Mouse (Mus musculus) intestine, postnatal 0 days (tissue): Measurements from ENCODE around the gene Tpgs1. TPM values are rescaled to one million over a fixed set of nuclear protein-coding genes. Genes with fewer than 3 reads are reported as not detected.

Source experiments
- ATAC-seq: fragments of 200-750 bp; cut with Nextera tagmentation; 2 replicates; pipeline ENCODE4 v1.8.0; 2017; ENCODE audit warnings: mild to moderate bottlenecking, moderate TSS enrichment, moderate library complexity
- H3K27ac ChIP-seq: fragments of 300-500 bp; sonication (generic); 2 replicates; pipeline ENCODE4 v1.5.1; 2014; ENCODE audit warnings: mild to moderate bottlenecking, low read depth, low read length, moderate library complexity
- H3K27me3 ChIP-seq: fragments of 300-500 bp; sonication (generic); replicated peaks from 2 replicates; pipeline ENCODE4 v1.6.1; 2014; ENCODE audit warnings: low read length, mixed read lengths; ENCODE audit not compliant: control insufficient read depth, insufficient read depth
- H3K36me3 ChIP-seq: fragments of 300-500 bp; sonication (generic); 2 replicates; pipeline ENCODE4 v1.6.1; 2014; ENCODE audit warnings: mild to moderate bottlenecking, moderate library complexity; ENCODE audit not compliant: control insufficient read depth, insufficient read depth
- H3K4me1 ChIP-seq: fragments of 300-500 bp; sonication (generic); replicated peaks from 2 replicates; pipeline ENCODE4 v1.6.1; 2014; ENCODE audit warnings: antibody characterized with exemption, low read length, mixed read lengths; ENCODE audit not compliant: control insufficient read depth, insufficient read depth
- H3K4me2 ChIP-seq: fragments of 300-500 bp; sonication (generic); replicated peaks from 2 replicates; pipeline ENCODE4 v1.6.1; 2014; ENCODE audit warnings: low read depth, mild to moderate bottlenecking, moderate library complexity
- H3K4me3 ChIP-seq: fragments of 300-500 bp; sonication (generic); 2 replicates; pipeline ENCODE4 v1.5.1; 2014; ENCODE audit warnings: low read depth, low read length
- H3K9ac ChIP-seq: fragments of 300-500 bp; sonication (generic); 2 replicates; pipeline ENCODE4 v1.6.1; 2014; ENCODE audit warnings: mild to moderate bottlenecking, low read depth, low read length
- H3K9me3 ChIP-seq: fragments of 300-500 bp; sonication (generic); 2 replicates; pipeline ENCODE4 v1.6.1; 2016; ENCODE audit warnings: mixed run types; ENCODE audit not compliant: control insufficient read depth
- CTCF ChIP-seq: sonication (generic); IDR thresholded peaks from 2 replicates; pipeline ENCODE4 v1.5.1; 2016; ENCODE audit warnings: low read depth, mild to moderate bottlenecking, control low read depth, antibody characterized with exemption, moderate library complexity
- WGBS: fragments of 180-500 bp; shearing (Covaris S2); extraction: QIAGEN DNeasy Blood & Tissue Kit; methylation state at CpG from one replicate; pipeline ENCODE4 v1.1.7; 2014; 5-methylcytosine and 5-hydroxymethylcytosine counted together
- polyA plus RNA-seq: library from polyadenylated mRNA; unstranded; fragments of >200 nt; fragmentation: Nextera tagmentation; extraction: Ambion mirVana; gene quantifications from 2 replicates; pipeline ENCODE4 v1.2.1, GENCODE M21; 2015

Gene Tpgs1
- polyA plus RNA-seq, 1 experiment from 2014 or later = 47.6 TPM

DNA sequence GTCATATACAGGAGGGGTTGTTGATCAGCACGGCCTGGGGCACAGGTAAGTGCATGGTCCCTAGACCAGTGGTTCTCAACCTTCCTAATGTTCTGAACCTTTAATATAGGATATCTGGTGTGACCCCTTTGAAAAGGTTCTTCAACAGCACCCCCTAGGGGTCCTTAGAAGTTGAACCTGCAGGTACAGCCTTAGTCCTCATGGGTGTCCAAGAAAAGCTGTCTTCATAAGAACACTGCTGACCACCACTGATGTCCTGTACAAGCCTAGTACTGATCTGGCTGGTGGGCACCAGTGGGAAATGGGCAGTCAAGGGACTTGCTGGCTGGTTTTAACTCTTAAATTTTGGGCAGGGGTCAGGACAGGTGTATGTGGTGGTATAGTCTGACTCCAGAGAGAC is 42.9 kb downstream of the Tpgs1 start:
- Histone ChIP-seq H3K36me3 (peaks cover 38% of the 10 kb centered on the region), H3K4me1 (peaks cover 5% of the 10 kb centered on the region; the same call in 1 of the 2 replicates), H3K9ac (no peak overlapping the region), H3K27me3 (peaks cover 13% of the 10 kb centered on the region), H3K4me2 (no peak overlapping the region), H3K27ac (no peak overlapping the region), H3K9me3 (no peaks in the 10 kb centered on the region), H3K4me3 (no peak overlapping the region)
- TF ChIP-seq CTCF = peak; percentile 59
- 83% methylated on average over 1 of the region's 1 CpGs for WGBS
- ATAC-seq = no peak

DNA sequence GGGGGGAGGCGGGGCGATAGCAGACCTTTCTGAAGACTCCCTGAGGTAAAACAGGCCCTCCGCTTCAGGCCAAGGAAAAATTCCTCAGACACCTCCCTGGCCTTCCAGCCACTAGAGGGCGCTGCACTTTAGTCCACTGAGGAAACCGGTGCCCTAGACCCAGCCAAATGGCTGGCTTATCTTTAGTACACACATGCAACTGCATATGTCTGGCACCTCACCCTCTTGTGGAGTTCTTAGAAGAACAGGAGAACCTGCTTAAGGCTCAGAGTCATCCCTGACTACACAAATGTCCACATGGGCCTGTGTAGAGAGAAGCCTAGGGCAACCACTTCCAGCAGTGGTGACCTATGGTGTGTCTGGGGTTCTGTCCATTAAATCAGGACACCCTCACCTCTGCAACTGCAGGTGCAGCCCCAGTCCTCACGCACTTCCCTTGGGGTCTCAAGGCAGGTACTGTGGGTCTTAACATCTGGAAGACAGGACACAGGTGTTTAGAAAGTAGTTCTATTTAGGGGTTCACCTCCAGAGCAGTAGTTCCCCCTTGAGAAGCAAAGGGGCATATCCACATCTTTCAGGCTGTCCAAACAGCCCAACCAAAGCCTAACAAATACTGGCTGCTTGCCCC is 43.4 kb downstream of the Tpgs1 start:
- Histone ChIP-seq H3K9me3 (no peaks in the 10 kb centered on the region), H3K4me3 (no peak overlapping the region), H3K4me1 (peaks cover under 1% of the 10 kb centered on the region; the same call in 1 of the 2 replicates), H3K27ac (no peak overlapping the region), H3K27me3 (peaks cover 19% of the 10 kb centered on the region), H3K4me2 (no peak overlapping the region), H3K9ac (no peak overlapping the region), H3K36me3 (peaks cover 38% of the 10 kb centered on the region)
- WGBS = 9% methylated on average over 6 of the region's 6 CpGs
- peak; percentile 42 for ATAC-seq
- TF ChIP-seq CTCF = peak; percentile 83

DNA sequence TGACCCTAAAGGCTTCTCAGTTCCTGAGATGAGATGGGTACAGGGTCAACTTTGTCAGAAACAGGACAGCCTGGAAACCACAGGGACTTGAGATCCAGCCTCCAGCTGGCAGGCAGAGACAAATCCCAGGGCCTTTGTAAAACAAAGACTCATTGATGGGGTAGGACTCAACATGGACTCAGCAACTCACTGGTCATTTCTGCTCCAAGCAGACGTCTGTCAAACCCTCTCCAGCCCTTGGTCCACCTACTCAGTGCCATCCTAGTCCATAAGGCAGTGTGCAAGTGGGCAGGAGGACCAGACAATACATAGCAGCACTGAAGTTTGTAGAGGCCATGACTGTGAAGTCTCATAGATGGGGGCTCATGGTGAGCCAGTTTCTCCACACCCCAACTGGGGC is 44.0 kb downstream of the Tpgs1 start:
- Histone ChIP-seq H3K4me3 (no peak overlapping the region), H3K27ac (no peak overlapping the region), H3K27me3 (peaks cover 24% of the 10 kb centered on the region), H3K36me3 (peaks cover 38% of the 10 kb centered on the region), H3K4me2 (no peak overlapping the region), H3K4me1 (no peaks in the 10 kb centered on the region; the same call in 1 of the 2 replicates), H3K9ac (no peak overlapping the region), H3K9me3 (no peaks in the 10 kb centered on the region)
- ATAC-seq = no peak
- 33% methylated on average over 1 of the region's 1 CpGs for WGBS
- no peak for TF ChIP-seq CTCF

DNA sequence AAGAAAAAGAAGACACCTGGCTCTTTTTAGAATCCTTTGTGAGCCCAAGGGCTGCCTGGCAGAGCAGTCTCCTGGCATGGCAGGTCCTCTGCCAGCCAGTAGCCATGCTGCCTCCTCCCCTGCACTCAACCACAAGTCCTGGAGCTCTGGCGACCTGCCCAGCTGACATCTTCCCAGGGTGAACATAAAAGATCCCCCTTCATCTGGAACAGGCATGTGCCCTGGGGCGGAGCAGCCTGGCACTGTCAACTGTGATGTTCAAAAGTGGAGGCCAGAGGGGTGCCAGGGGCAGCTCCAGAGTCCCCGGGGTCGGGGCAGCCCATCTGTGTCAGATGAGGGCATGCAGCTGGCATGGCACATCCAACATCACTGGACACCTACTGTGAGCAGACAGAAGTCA is 45.8 kb downstream of the Tpgs1 start:
- Histone ChIP-seq H3K36me3 (peaks cover 20% of the 10 kb centered on the region), H3K4me1 (no peaks in the 10 kb centered on the region; the same call in 1 of the 2 replicates), H3K4me3 (no peak overlapping the region), H3K27ac (no peak overlapping the region), H3K9ac (no peak overlapping the region), H3K27me3 (peaks cover 32% of the 10 kb centered on the region), H3K9me3 (no peaks in the 10 kb centered on the region), H3K4me2 (no peak overlapping the region)
- no peak for TF ChIP-seq CTCF
- ATAC-seq = no peak
- 69% methylated on average over 4 of the region's 4 CpGs for WGBS

DNA sequence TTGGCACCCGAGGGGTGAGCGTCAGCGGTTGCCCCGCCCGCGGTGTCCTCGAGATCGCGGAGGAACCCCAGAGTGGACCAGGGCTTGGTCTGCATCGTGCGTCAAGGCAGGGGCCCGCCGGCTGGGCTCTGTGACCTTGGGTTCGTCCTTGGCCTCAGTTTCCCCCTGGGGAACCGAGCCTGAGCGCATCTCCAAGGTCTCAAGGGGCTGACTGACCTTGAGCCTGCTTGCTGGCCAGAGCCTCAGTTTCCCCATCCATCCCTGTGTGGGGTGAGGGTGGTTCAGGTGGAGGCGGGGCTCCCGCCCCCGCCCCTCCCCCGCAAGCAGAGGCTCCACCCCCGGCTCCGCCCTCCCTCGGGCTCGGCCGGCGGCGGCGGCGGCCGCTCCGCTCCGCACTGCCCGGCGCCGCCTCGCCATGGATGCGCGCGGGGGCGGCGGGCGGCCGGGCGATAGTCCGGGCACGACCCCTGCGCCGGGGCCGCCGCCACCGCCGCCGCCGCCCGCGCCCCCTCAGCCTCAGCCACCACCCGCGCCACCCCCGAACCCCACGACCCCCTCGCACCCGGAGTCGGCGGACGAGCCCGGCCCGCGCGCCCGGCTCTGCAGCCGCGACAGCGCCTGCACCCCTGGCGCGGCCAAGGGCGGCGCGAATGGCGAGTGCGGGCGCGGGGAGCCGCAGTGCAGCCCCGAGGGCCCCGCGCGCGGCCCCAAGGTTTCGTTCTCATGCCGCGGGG is 47.3 kb downstream of the Tpgs1 start, which contains the start of gene Hcn2:
Hcn2 (plus strand) TSS at position 381 of the 734 bp plus-strand sequence.
- Histone ChIP-seq H3K27me3 (peaks cover 32% of the 10 kb centered on the region), H3K9me3 (no peaks in the 10 kb centered on the region), H3K4me3 (peak within 1 kb of the TSS; percentile 58), H3K4me2 (peak within 1 kb of the TSS; percentile 99), H3K36me3 (peaks cover 6% of the 10 kb centered on the region), H3K9ac (no peak within 1 kb of the TSS), H3K4me1 (no peaks in the 10 kb centered on the region; the same call in 1 of the 2 replicates), H3K27ac (no peak within 1 kb of the TSS)
- 4% methylated on average over 43 of the region's 91 CpGs for WGBS
- no peak for TF ChIP-seq CTCF
- ATAC-seq = peak; percentile 11; the same call in 1 of the 2 replicates

DNA sequence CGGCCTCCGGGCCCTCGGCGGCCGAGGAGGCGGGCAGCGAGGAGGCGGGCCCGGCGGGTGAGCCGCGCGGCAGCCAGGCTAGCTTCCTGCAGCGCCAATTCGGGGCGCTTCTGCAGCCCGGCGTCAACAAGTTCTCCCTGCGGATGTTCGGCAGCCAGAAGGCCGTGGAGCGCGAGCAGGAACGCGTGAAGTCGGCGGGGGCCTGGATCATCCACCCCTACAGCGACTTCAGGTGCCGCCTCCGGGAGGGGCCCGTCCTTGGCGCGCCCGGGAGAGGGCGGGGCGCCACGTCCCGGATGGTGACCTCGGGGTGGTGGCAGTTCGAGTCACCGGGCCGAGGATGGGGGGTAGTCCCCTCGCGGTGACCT is 47.8 kb downstream of the Tpgs1 start:
- peaks cover under 1% of the 10 kb centered on the region; the same call in 1 of the 2 replicates for H3K36me3 ChIP-seq
- no peak for ATAC-seq
- peak overlapping the region; percentile 99 for H3K4me2 ChIP-seq
- WGBS = 1% methylated on average over 28 of the region's 44 CpGs
- H3K4me3 ChIP-seq = peak overlapping the region; percentile 58
- H3K9ac ChIP-seq = no peak overlapping the region
- no peak for TF ChIP-seq CTCF
- no peaks in the 10 kb centered on the region for H3K9me3 ChIP-seq
- H3K4me1 ChIP-seq = no peaks in the 10 kb centered on the region; the same call in 1 of the 2 replicates
- H3K27ac ChIP-seq = no peak overlapping the region
- H3K27me3 ChIP-seq = peaks cover 32% of the 10 kb centered on the region
